Mouse (Mus musculus): ENCODE data around the gene Nup85. TPM values are rescaled to one million over a fixed set of nuclear protein-coding genes. Genes with fewer than 3 reads are reported as not detected.

Gene Nup85
- polyA plus RNA-seq, 1 experiment, result 93.2 TPM

DNA sequence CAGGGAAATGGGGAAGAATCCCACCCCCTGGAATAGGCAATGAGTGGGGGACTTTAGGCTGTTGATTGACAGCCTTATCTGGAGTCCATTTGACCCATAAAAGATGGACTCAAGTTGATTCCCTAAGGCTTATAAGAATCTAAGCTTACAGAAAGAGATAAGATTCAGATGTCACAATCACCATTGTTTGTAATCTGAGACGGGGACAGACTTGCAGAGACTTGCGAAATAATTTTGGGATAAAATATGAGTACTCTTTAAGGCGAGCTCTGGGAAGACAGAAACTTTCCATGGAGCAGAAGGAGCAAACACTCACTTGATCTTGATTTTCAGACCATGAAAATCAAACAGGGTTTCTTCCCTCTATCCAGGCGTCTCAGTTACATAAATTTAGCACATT, 20.7 kb upstream of the Nup85 start:
- no peak overlapping the region for H3K27ac ChIP-seq (ENCODE audit: insufficient read depth, low read length)
- TF ChIP-seq CTCF (IDR thresholded peaks at IDR 0.05; ENCODE audit: borderline replicate concordance, insufficient read depth, low read depth, low read length) (no peak), POLR2A (IDR thresholded peaks at IDR 0.05; ENCODE audit: borderline replicate concordance, insufficient read depth, low read length) (no peak)
- H3K4me3 ChIP-seq (replicated peaks; ENCODE audit: insufficient read depth, low read depth, low read length), result no peak overlapping the region
- no peak for DNase-seq
- no peaks in the 10 kb centered on the region for H3K4me1 ChIP-seq (ENCODE audit: control insufficient read depth, insufficient read depth, low read length)
- no peaks in the 10 kb centered on the region for H3K27me3 ChIP-seq (ENCODE audit: control insufficient read depth, insufficient read depth, low read length)
- WGBS, result 87% methylated on average over 4 of the region's 4 CpGs

GRCm38 (mm10) chr11:115552783-115553182, 11.5 kb upstream of the Nup85 start:
- WGBS, result 58% methylated on average over 4 of the region's 4 CpGs

GRCm38 (mm10) chr11:115555717-115556116, 8.5 kb upstream of the Nup85 start:
- WGBS, result 85% methylated on average over 17 of the region's 17 CpGs
- H3K27me3 ChIP-seq (ENCODE audit: control insufficient read depth, insufficient read depth, low read length), result no peaks in the 10 kb centered on the region
- no peak overlapping the region for H3K4me3 ChIP-seq (replicated peaks; ENCODE audit: insufficient read depth, low read depth, low read length)
- no peak for TF ChIP-seq POLR2A (IDR thresholded peaks at IDR 0.05; ENCODE audit: borderline replicate concordance, insufficient read depth, low read length)
- no peak for TF ChIP-seq CTCF (IDR thresholded peaks at IDR 0.05; ENCODE audit: borderline replicate concordance, insufficient read depth, low read depth, low read length)
- no peak for DNase-seq
- H3K27ac ChIP-seq (ENCODE audit: insufficient read depth, low read length), result no peak overlapping the region
- no peaks in the 10 kb centered on the region for H3K4me1 ChIP-seq (ENCODE audit: control insufficient read depth, insufficient read depth, low read length)

More at GRCm38 (mm10) chr11:115552783-115553182, 11.5 kb upstream of the Nup85 start:
- no peak for DNase-seq
- no peak overlapping the region for H3K27ac ChIP-seq (ENCODE audit: insufficient read depth, low read length)
- no peak overlapping the region for H3K4me3 ChIP-seq (replicated peaks; ENCODE audit: insufficient read depth, low read depth, low read length)
- no peaks in the 10 kb centered on the region for H3K27me3 ChIP-seq (ENCODE audit: control insufficient read depth, insufficient read depth, low read length)
- TF ChIP-seq POLR2A (IDR thresholded peaks at IDR 0.05; ENCODE audit: borderline replicate concordance, insufficient read depth, low read length) (no peak), CTCF (IDR thresholded peaks at IDR 0.05; ENCODE audit: borderline replicate concordance, insufficient read depth, low read depth, low read length) (peak; percentile 6; the same call in 1 of the 2 replicates)
- H3K4me1 ChIP-seq (ENCODE audit: control insufficient read depth, insufficient read depth, low read length), result no peaks in the 10 kb centered on the region

DNA sequence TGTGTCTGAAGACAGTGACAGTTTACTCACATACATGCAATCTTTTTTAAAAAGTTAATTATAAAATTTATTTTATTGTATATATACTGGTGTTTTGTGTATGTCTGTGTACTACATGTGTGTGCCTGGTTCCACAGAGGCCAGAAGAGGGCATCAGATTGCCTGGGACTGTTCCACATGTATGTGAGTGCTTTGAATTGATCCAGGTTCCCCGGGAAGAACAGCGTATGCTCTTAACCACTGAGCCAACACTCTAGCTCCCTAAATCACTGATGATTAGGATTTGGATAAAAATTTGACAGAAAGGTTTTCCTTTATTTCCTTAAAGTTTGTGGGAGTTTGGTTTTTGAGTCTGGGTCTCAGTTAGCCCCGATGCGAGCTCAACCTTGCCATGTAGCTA, 828 bp upstream of the Nup85 start:
- TF ChIP-seq POLR2A (IDR thresholded peaks at IDR 0.05; ENCODE audit: borderline replicate concordance, insufficient read depth, low read length) (no peak), CTCF (IDR thresholded peaks at IDR 0.05; ENCODE audit: borderline replicate concordance, insufficient read depth, low read depth, low read length) (0 out of 2 replicates have a peak, but pooled peaks have one; percentile 2)
- Histone ChIP-seq H3K4me1 (ENCODE audit: control insufficient read depth, insufficient read depth, low read length) (no peaks in the 10 kb centered on the region), H3K27ac (ENCODE audit: insufficient read depth, low read length) (peak overlapping the region; percentile 93; the same call in 1 of the 2 replicates), H3K27me3 (ENCODE audit: control insufficient read depth, insufficient read depth, low read length) (no peaks in the 10 kb centered on the region), H3K4me3 (replicated peaks; ENCODE audit: insufficient read depth, low read depth, low read length) (peak overlapping the region; percentile 89)
- DNase-seq, result peak in 1 of 2 experiments; percentile 39
- WGBS, result 23% methylated on average over 4 of the region's 4 CpGs

GRCm38 (mm10) chr11:115564961-115565360, 727 bp downstream of the Nup85 start:
- Histone ChIP-seq H3K4me3 (replicated peaks; ENCODE audit: insufficient read depth, low read depth, low read length) (peak overlapping the region; percentile 89), H3K27ac (ENCODE audit: insufficient read depth, low read length) (no peak overlapping the region), H3K4me1 (ENCODE audit: control insufficient read depth, insufficient read depth, low read length) (no peaks in the 10 kb centered on the region), H3K27me3 (ENCODE audit: control insufficient read depth, insufficient read depth, low read length) (no peaks in the 10 kb centered on the region)
- DNase-seq, result no peak
- no peak for TF ChIP-seq CTCF (IDR thresholded peaks at IDR 0.05; ENCODE audit: borderline replicate concordance, insufficient read depth, low read depth, low read length)
- TF ChIP-seq POLR2A (IDR thresholded peaks at IDR 0.05; ENCODE audit: borderline replicate concordance, insufficient read depth, low read length), result no peak
- WGBS, result 12% methylated on average over 7 of the region's 7 CpGs

- Histone ChIP-seq H3K27ac (ENCODE audit: insufficient read depth, low read length) (no peak overlapping the region), H3K27me3 (ENCODE audit: control insufficient read depth, insufficient read depth, low read length) (no peaks in the 10 kb centered on the region), H3K4me3 (replicated peaks; ENCODE audit: insufficient read depth, low read depth, low read length) (no peak overlapping the region), H3K4me1 (ENCODE audit: control insufficient read depth, insufficient read depth, low read length) (no peaks in the 10 kb centered on the region)
- TF ChIP-seq POLR2A (IDR thresholded peaks at IDR 0.05; ENCODE audit: borderline replicate concordance, insufficient read depth, low read length) (no peak), CTCF (IDR thresholded peaks at IDR 0.05; ENCODE audit: borderline replicate concordance, insufficient read depth, low read depth, low read length) (no peak)
- DNase-seq, result no peak
These were observed 14.8 kb downstream of the Nup85 start for GRCm38 (mm10) chr11:115579080-115579479.

- 65% methylated on average over 10 of the region's 10 CpGs for WGBS
- Histone ChIP-seq H3K27ac (ENCODE audit: insufficient read depth, low read length) (no peak overlapping the region), H3K27me3 (ENCODE audit: control insufficient read depth, insufficient read depth, low read length) (no peaks in the 10 kb centered on the region), H3K4me3 (replicated peaks; ENCODE audit: insufficient read depth, low read depth, low read length) (no peak overlapping the region), H3K4me1 (ENCODE audit: control insufficient read depth, insufficient read depth, low read length) (no peaks in the 10 kb centered on the region)
- DNase-seq, result no peak
- TF ChIP-seq POLR2A (IDR thresholded peaks at IDR 0.05; ENCODE audit: borderline replicate concordance, insufficient read depth, low read length) (no peak), CTCF (IDR thresholded peaks at IDR 0.05; ENCODE audit: borderline replicate concordance, insufficient read depth, low read depth, low read length) (no peak)
These were observed 18.8 kb downstream of the Nup85 start for GRCm38 (mm10) chr11:115582913-115583606.

DNA sequence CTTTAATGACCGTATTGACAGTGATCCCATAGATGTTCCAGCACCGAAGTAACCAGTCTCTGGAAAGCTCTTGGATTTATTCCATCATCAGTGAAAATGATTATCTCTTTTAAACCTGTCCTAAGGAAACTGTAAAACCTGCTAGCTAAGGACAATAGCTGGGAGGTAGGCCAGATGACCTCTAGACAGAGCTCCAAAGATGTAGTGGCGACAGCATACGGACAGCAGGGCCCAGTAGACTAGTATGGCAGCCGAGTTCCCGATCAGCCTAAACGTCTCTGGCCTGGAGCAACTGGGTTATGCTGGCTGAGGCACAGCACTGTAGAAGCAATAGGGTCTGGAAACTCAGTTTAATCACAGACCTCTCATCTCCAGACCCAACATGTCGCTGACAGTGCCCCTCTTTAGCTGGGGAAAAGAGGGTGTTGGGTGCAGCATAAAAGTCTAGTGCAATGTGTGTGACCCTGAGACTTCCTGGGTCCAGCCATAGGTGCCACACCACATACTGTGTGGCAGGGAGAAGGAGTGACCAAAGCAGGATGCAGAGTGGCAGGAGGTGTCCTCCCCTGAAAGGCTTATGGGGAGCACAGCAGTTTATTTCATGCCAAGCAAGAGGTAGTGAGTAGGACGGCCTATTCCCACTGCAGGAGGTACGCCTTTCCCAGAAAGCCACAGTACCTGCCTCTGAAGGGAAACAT, 20.3 kb downstream of the Nup85 start:
- DNase-seq, result no peak
- 81% methylated on average over 10 of the region's 10 CpGs for WGBS
- Histone ChIP-seq H3K27ac (ENCODE audit: insufficient read depth, low read length) (no peak overlapping the region), H3K27me3 (ENCODE audit: control insufficient read depth, insufficient read depth, low read length) (no peaks in the 10 kb centered on the region), H3K4me3 (replicated peaks; ENCODE audit: insufficient read depth, low read depth, low read length) (no peak overlapping the region), H3K4me1 (ENCODE audit: control insufficient read depth, insufficient read depth, low read length) (no peaks in the 10 kb centered on the region)
- TF ChIP-seq POLR2A (IDR thresholded peaks at IDR 0.05; ENCODE audit: borderline replicate concordance, insufficient read depth, low read length), result no peak
- no peak for TF ChIP-seq CTCF (IDR thresholded peaks at IDR 0.05; ENCODE audit: borderline replicate concordance, insufficient read depth, low read depth, low read length)

Measured in cerebellum, adult 2 months (tissue).